Mouse (Mus musculus): ENCODE measurements around the gene Tmem102.

DNA sequence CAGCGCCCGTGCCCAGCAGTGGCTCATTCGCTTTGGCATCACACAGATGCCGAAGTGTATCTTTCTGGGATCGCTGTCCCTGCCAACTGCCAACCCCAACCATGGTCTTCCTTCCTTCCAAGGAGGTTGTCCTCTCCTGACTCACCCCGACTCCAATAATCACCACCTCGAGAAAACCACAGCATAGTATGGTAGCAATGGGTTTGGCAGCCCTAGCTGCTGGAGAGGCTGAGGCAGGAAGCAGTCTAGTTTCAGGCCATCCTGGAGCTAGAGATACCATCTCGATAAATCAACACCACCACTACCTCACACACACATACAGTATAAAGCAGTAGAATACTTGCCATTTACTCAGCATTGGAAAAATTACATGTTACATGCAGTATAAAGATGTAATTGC lies 13.4 kb upstream of the Tmem102 start:
- TF ChIP-seq CTCF (IDR thresholded peaks at IDR 0.05; ENCODE audit: control insufficient read depth, insufficient read depth, insufficient read length), result no peak
- no peak for TF ChIP-seq USF1 (IDR thresholded peaks at IDR 0.05; ENCODE audit: low read depth)

Data from C2C12 (cell line).